Comparison of ENCODE assay signal across 8 mouse cellular contexts in the genomic region with DNA sequence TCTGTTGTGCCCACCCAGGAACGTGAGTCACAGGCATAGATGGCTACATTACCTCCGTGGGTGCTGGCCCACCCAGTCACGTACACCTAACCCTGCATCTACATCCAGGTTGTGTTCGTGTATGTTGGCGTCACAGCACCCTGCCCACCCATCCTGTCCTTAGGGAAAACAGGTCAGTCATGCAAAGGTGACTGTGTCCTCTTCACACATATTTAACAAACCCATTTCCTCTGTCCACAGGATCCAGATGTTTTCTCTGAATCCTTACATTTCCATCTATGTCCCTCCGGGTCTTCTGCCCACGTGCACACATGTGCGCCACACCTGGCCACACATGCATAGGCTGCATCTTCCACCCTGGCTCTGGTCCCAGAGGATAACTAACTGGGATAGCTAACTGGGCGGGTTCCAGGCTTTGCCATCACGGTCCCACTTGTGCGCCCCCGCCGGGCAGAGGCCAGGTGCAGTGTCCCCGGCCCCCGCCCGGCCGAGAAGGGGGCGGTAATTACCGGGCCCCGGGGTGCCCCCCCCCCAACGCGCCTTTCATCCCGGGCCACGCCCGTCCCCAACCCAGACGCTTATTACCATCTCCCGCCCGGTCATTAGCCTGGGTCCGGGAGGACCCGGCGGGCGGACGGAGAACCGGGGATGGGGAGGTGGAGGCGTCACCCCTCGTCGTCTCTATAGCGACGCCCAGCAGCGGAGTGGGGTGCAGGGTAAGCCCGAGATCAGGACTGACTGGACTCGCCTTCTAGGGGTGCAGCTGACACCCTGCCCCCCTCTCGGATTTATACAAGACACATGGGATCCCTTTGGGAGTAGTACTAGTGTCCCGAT. TPM values are rescaled to one million over a fixed set of nuclear protein-coding genes. Genes with fewer than 3 reads are reported as not detected.
DNase-seq lines count a peak whose midpoint lies in the region; ATAC-seq and TF ChIP-seq lines count a peak whose summit lies in the region.

No protein-coding gene starts in this region.

- no peaks in the 10 kb centered on the region for H3K36me3 ChIP-seq in forebrain, postnatal 0 days (ENCODE audit: insufficient read depth)
- no peaks in the 10 kb centered on the region; the same call in 1 of the 2 replicates for H3K36me3 ChIP-seq in kidney, embryonic 14.5 days (ENCODE audit: control insufficient read depth, insufficient read depth, low read length)
- peaks cover 6% of the 10 kb centered on the region; the same call in 1 of the 2 replicates for H3K36me3 ChIP-seq in midbrain, embryonic 10.5 days

- ATAC-seq in forebrain, postnatal 0 days: peak; percentile 0; the same call in 1 of the 2 replicates
- ATAC-seq in kidney, embryonic 14.5 days (ENCODE audit: low FRiP score, low TSS enrichment): no peak

- no peak for TF ChIP-seq POLR2A in bone marrow macrophage, adult 2 months (IDR thresholded peaks at IDR 0.05; ENCODE audit: borderline replicate concordance, low read depth, low read length)

- H3K9me3 ChIP-seq in forebrain, postnatal 0 days (ENCODE audit: low read length): no peaks in the 10 kb centered on the region
- no peaks in the 10 kb centered on the region for H3K9me3 ChIP-seq in kidney, embryonic 14.5 days (ENCODE audit: control insufficient read depth, low read length)
- H3K9me3 ChIP-seq in midbrain, embryonic 10.5 days (replicated peaks): no peaks in the 10 kb centered on the region

- intact Hi-C loops in heart, postnatal 14 days (cut with DNase I): no loop called here
- intact Hi-C loops in left cerebral cortex, postnatal 25 days (cut with DNase I): no loop called here

- TF ChIP-seq CTCF in bone marrow macrophage, adult 2 months (IDR thresholded peaks at IDR 0.05; ENCODE audit: low read depth, low read length): no peak
- no peak for TF ChIP-seq CTCF in forebrain, postnatal 0 days (IDR thresholded peaks at IDR 0.05; ENCODE audit: low read depth)

- H3K27me3 ChIP-seq in forebrain, postnatal 0 days (ENCODE audit: insufficient read depth, low read length): no peaks in the 10 kb centered on the region
- no peaks in the 10 kb centered on the region for H3K27me3 ChIP-seq in kidney, embryonic 14.5 days (ENCODE audit: control insufficient read depth, insufficient read depth, low read length)
- H3K27me3 ChIP-seq in midbrain, embryonic 10.5 days (ENCODE audit: low read depth, poor library complexity, severe bottlenecking): peaks cover 9% of the 10 kb centered on the region

- peak overlapping the region; percentile 83 for H3K4me2 ChIP-seq in forebrain, postnatal 0 days (ENCODE audit: low read depth)
- H3K4me2 ChIP-seq in kidney, embryonic 14.5 days (replicated peaks; ENCODE audit: low read depth, low read length): peak overlapping the region; percentile 80

- WGBS in forebrain, postnatal 0 days: 12% methylated on average over 40 of the region's 44 CpGs
- 9% methylated on average over 33 of the region's 44 CpGs for WGBS in kidney, embryonic 14.5 days
- 11% methylated on average over 44 of the region's 44 CpGs for WGBS in midbrain, embryonic 10.5 days

- peaks cover 51% of the 10 kb centered on the region for H3K4me1 ChIP-seq in bone marrow macrophage, adult 2 months (ENCODE audit: control insufficient read depth, insufficient read depth, low read length)
- peaks cover 35% of the 10 kb centered on the region for H3K4me1 ChIP-seq in forebrain, postnatal 0 days (ENCODE audit: insufficient read depth)
- peaks cover 67% of the 10 kb centered on the region for H3K4me1 ChIP-seq in kidney, embryonic 14.5 days (ENCODE audit: control insufficient read depth, insufficient read depth, low read length)
- H3K4me1 ChIP-seq in midbrain, embryonic 10.5 days: peaks cover 89% of the 10 kb centered on the region

- H3K9ac ChIP-seq in forebrain, postnatal 0 days: peak overlapping the region; percentile 65
- H3K9ac ChIP-seq in kidney, embryonic 14.5 days (ENCODE audit: low read depth, low read length): peak overlapping the region; percentile 31; the same call in 1 of the 2 replicates

- H3K4me3 ChIP-seq in bone marrow macrophage, adult 2 months (ENCODE audit: insufficient read depth, low read length): peak overlapping the region; percentile 65
- peak overlapping the region; percentile 42 for H3K4me3 ChIP-seq in forebrain, postnatal 0 days (ENCODE audit: low read depth, low read length)
- peak overlapping the region; percentile 33 for H3K4me3 ChIP-seq in kidney, embryonic 14.5 days (ENCODE audit: low read length)
- peak overlapping the region; percentile 53 for H3K4me3 ChIP-seq in midbrain, embryonic 10.5 days

- DNase-seq in heart, adult 9 months (ENCODE audit: low spot score in 2 of 2): peak; percentile 39 to 40
- no peak for DNase-seq in heart, postnatal 14 days
- DNase-seq in forebrain, postnatal 0 days: no peak
- no peak for DNase-seq in midbrain, embryonic 10.5 days (ENCODE audit: low spot score)
- no peak for DNase-seq in left cerebral cortex, postnatal 25 days (ENCODE audit: low spot score in 2 of 2)
- DNase-seq in yolk sac, embryonic 10.5 days (ENCODE audit: low spot score): no peak

- peak overlapping the region; percentile 70 for H3K27ac ChIP-seq in bone marrow macrophage, adult 2 months (ENCODE audit: insufficient read depth, low read depth, low read length)
- peak overlapping the region; percentile 76 for H3K27ac ChIP-seq in forebrain, postnatal 0 days (ENCODE audit: low read depth, low read length)
- no peak overlapping the region for H3K27ac ChIP-seq in kidney, embryonic 14.5 days (ENCODE audit: low read depth, low read length)
- H3K27ac ChIP-seq in midbrain, embryonic 10.5 days (replicated peaks): peak overlapping the region; percentile 78

RNA-seq across cellular contexts. Expression of a gene that starts 1.4 kb away (rescaled TPM):
- 10 to 100 TPM; 40.4 to 64.3 TPM for total RNA-seq in heart, postnatal 14 days (2021)
- polyA plus RNA-seq in bone marrow macrophage, adult 2 months (2012; ENCODE audit: insufficient read depth, insufficient read length, missing spikeins): 48.0 and 49.8 TPM in 2 replicates
- 345 and 424 TPM in 2 replicates for total RNA-seq in forebrain, postnatal 0 days (2014; rRNA removed)
- 834 and 838 TPM in 2 replicates for polyA plus RNA-seq in forebrain, postnatal 0 days (2015; fragmentation: Nextera tagmentation; extraction: Ambion mirVana)
- 80.0 and 104 TPM in 2 replicates for polyA plus RNA-seq in kidney, embryonic 14.5 days (2014; fragmentation: Nextera tagmentation; extraction: Ambion mirVana)
- polyA plus RNA-seq in midbrain, embryonic 10.5 days (2016; fragmentation: Nextera tagmentation; extraction: Ambion mirVana): 91.8 and 135 TPM in 2 replicates
- total RNA-seq in left cerebral cortex, postnatal 25 days (2021): 10 to 100 TPM; 77.3 to 90.1 TPM

RNA-seq across cellular contexts. Expression of a gene that starts 8.4 kb away (rescaled TPM):
- 1 to 10 TPM; 3.8 to 4.7 TPM for total RNA-seq in heart, postnatal 14 days (2021)
- 22.7 and 23.9 TPM in 2 replicates for polyA plus RNA-seq in bone marrow macrophage, adult 2 months (2012; ENCODE audit: insufficient read depth, insufficient read length, missing spikeins)
- total RNA-seq in forebrain, postnatal 0 days (2014; rRNA removed): 4.2 and 5.0 TPM in 2 replicates
- polyA plus RNA-seq in forebrain, postnatal 0 days (2015; fragmentation: Nextera tagmentation; extraction: Ambion mirVana): 5.0 and 6.0 TPM in 2 replicates
- polyA plus RNA-seq in kidney, embryonic 14.5 days (2014; fragmentation: Nextera tagmentation; extraction: Ambion mirVana): 10.3 and 12.1 TPM in 2 replicates
- 10.6 and 11.2 TPM in 2 replicates for polyA plus RNA-seq in midbrain, embryonic 10.5 days (2016; fragmentation: Nextera tagmentation; extraction: Ambion mirVana)
- total RNA-seq in left cerebral cortex, postnatal 25 days (2021): 1 to 10 TPM; 6.7 to 7.6 TPM

RNA-seq across cellular contexts. Expression of a gene that starts 14.9 kb away (rescaled TPM):
- 1 to 10 TPM; 1.1 to 1.4 TPM for total RNA-seq in heart, postnatal 14 days (2021)
- 0.51 and 1.0 TPM in 2 replicates for polyA plus RNA-seq in bone marrow macrophage, adult 2 months (2012; ENCODE audit: insufficient read depth, insufficient read length, missing spikeins)
- 29.0 and 30.9 TPM in 2 replicates for total RNA-seq in forebrain, postnatal 0 days (2014; rRNA removed)
- 30.6 and 31.3 TPM in 2 replicates for polyA plus RNA-seq in forebrain, postnatal 0 days (2015; fragmentation: Nextera tagmentation; extraction: Ambion mirVana)
- polyA plus RNA-seq in kidney, embryonic 14.5 days (2014; fragmentation: Nextera tagmentation; extraction: Ambion mirVana): 15.4 and 17.3 TPM in 2 replicates
- 56.6 and 64.5 TPM in 2 replicates for polyA plus RNA-seq in midbrain, embryonic 10.5 days (2016; fragmentation: Nextera tagmentation; extraction: Ambion mirVana)
- total RNA-seq in left cerebral cortex, postnatal 25 days (2021): 1 to 10 TPM; 9.2 to 9.9 TPM

RNA-seq across cellular contexts. Expression of a gene that starts 16.3 kb away (rescaled TPM):
- 100 to 1,000 TPM; 158 to 178 TPM for total RNA-seq in heart, postnatal 14 days (2021)
- polyA plus RNA-seq in bone marrow macrophage, adult 2 months (2012; ENCODE audit: insufficient read depth, insufficient read length, missing spikeins): 32.9 and 40.5 TPM in 2 replicates
- total RNA-seq in forebrain, postnatal 0 days (2014; rRNA removed): 91.5 and 120 TPM in 2 replicates
- 19.3 and 21.3 TPM in 2 replicates for polyA plus RNA-seq in forebrain, postnatal 0 days (2015; fragmentation: Nextera tagmentation; extraction: Ambion mirVana)
- 42.3 and 46.2 TPM in 2 replicates for polyA plus RNA-seq in kidney, embryonic 14.5 days (2014; fragmentation: Nextera tagmentation; extraction: Ambion mirVana)
- 17.8 and 19.7 TPM in 2 replicates for polyA plus RNA-seq in midbrain, embryonic 10.5 days (2016; fragmentation: Nextera tagmentation; extraction: Ambion mirVana)
- total RNA-seq in left cerebral cortex, postnatal 25 days (2021): 10 to 100 TPM; 74.3 to 98.7 TPM

RNA-seq across cellular contexts. Expression of a gene that starts 23.7 kb away (rescaled TPM):
- total RNA-seq in heart, postnatal 14 days (2021): 1 to 10 TPM; 3.0 to 3.3 TPM
- 2.0 and 2.9 TPM in 2 replicates for polyA plus RNA-seq in bone marrow macrophage, adult 2 months (2012; ENCODE audit: insufficient read depth, insufficient read length, missing spikeins)
- 114 and 151 TPM in 2 replicates for total RNA-seq in forebrain, postnatal 0 days (2014; rRNA removed)
- polyA plus RNA-seq in forebrain, postnatal 0 days (2015; fragmentation: Nextera tagmentation; extraction: Ambion mirVana): 57.5 and 68.2 TPM in 2 replicates
- 8.1 and 8.4 TPM in 2 replicates for polyA plus RNA-seq in kidney, embryonic 14.5 days (2014; fragmentation: Nextera tagmentation; extraction: Ambion mirVana)
- 7.8 and 9.3 TPM in 2 replicates for polyA plus RNA-seq in midbrain, embryonic 10.5 days (2016; fragmentation: Nextera tagmentation; extraction: Ambion mirVana)
- 100 to 1,000 TPM; 487 TPM for total RNA-seq in left cerebral cortex, postnatal 25 days (2021)

Comparison
In these comparisons a context has a peak if more than half of its experiments do, and no peak if none do; other contexts are left out.
1. DNase-seq: peak in heart, adult 9 months (2 of 2); none in heart, postnatal 14 days (0 of 2), forebrain, postnatal 0 days (single experiment), midbrain, embryonic 10.5 days (single experiment), left cerebral cortex, postnatal 25 days (0 of 2) and yolk sac, embryonic 10.5 days (single experiment).
2. Peak in every context shown above with its lines, with median percentiles within 50 percentile points of each other: H3K4me3 ChIP-seq.